Mouse (Mus musculus): ENCODE results near the gene Tcp11.

Tcp11 gene

GRCm38 (mm10) chr17:28036813-28037756 is 43.4 kb downstream of the Tcp11 start:
- no peak for DNase-seq

GRCm38 (mm10) chr17:28034986-28035385 is 45.5 kb downstream of the Tcp11 start:
- DNase-seq = no peak

- no peak for DNase-seq
These were observed 47.3 kb downstream of the Tcp11 start for GRCm38 (mm10) chr17:28033046-28033580.

- no peak for DNase-seq
These were observed 48.2 kb downstream of the Tcp11 start for GRCm38 (mm10) chr17:28032219-28032618.

- no peak for DNase-seq
These were observed 49.0 kb downstream of the Tcp11 start for GRCm38 (mm10) chr17:28031281-28031941.

- DNase-seq = no peak
These were observed 50.0 kb downstream of the Tcp11 start for GRCm38 (mm10) chr17:28030446-28030845.

GRCm38 (mm10) chr17:28029308-28029707 is 51.1 kb downstream of the Tcp11 start:
- no peak for DNase-seq

GRCm38 (mm10) chr17:28028236-28028635 is 52.2 kb downstream of the Tcp11 start:
- no peak for DNase-seq

GRCm38 (mm10) chr17:28027197-28027596 is 53.2 kb downstream of the Tcp11 start:
- DNase-seq = no peak

GRCm38 (mm10) chr17:28026111-28026872 is 54.1 kb downstream of the Tcp11 start:
- DNase-seq = no peak

GRCm38 (mm10) chr17:28025541-28025961 is 54.9 kb downstream of the Tcp11 start:
- DNase-seq = no peak

GRCm38 (mm10) chr17:28022854-28023655 is 57.4 kb downstream of the Tcp11 start:
- no peak for DNase-seq

- no peak for DNase-seq
These were observed 58.5 kb downstream of the Tcp11 start for GRCm38 (mm10) chr17:28021911-28022310.

- no peak for DNase-seq
These were observed 60.4 kb downstream of the Tcp11 start for GRCm38 (mm10) chr17:28019785-28020696.

GRCm38 (mm10) chr17:28018776-28019175 is 61.7 kb downstream of the Tcp11 start:
- DNase-seq = no peak

GRCm38 (mm10) chr17:28018344-28018743 is 62.1 kb downstream of the Tcp11 start:
- no peak for DNase-seq
